Mouse (Mus musculus) intestine, embryonic 15.5 days (tissue): ENCODE measurements around the gene Kcnq5. TPM values are rescaled to one million over a fixed set of nuclear protein-coding genes. Genes with fewer than 3 reads are reported as not detected.

Experiments used
- ATAC-seq: fragments of 200-750 bp; cut with Nextera tagmentation; 2 replicates; pipeline ENCODE4 v1.8.0; 2017; ENCODE audit warnings: moderate TSS enrichment, moderate library complexity
- H3K27ac ChIP-seq: fragments of 300-500 bp; sonication (generic); 2 replicates; pipeline ENCODE4 v1.5.1; 2015; ENCODE audit warnings: mild to moderate bottlenecking, inconsistent platforms
- H3K27me3 ChIP-seq: fragments of 300-500 bp; sonication (generic); replicated peaks from 2 replicates; pipeline ENCODE4 v1.6.1; 2015; ENCODE audit warnings: inconsistent platforms
- H3K36me3 ChIP-seq: fragments of 300-500 bp; sonication (generic); 2 replicates; pipeline ENCODE4 v1.6.1; 2015; ENCODE audit warnings: inconsistent platforms
- H3K4me1 ChIP-seq: fragments of 300-500 bp; sonication (generic); replicated peaks from 2 replicates; pipeline ENCODE4 v1.6.1; 2015; ENCODE audit warnings: inconsistent platforms
- H3K4me2 ChIP-seq: fragments of 300-500 bp; sonication (generic); replicated peaks from 2 replicates; pipeline ENCODE4 v1.6.1; 2015; ENCODE audit warnings: mild to moderate bottlenecking, inconsistent platforms
- H3K4me3 ChIP-seq: fragments of 300-500 bp; sonication (generic); replicated peaks from 2 replicates; pipeline ENCODE4 v1.5.1; 2015; ENCODE audit warnings: inconsistent platforms
- H3K9ac ChIP-seq: fragments of 300-500 bp; sonication (generic); 2 replicates; pipeline ENCODE4 v1.6.1; 2015; ENCODE audit warnings: inconsistent platforms
- H3K9me3 ChIP-seq: fragments of 300-500 bp; sonication (generic); 2 replicates; pipeline ENCODE4 v1.6.1; 2016; ENCODE audit warnings: inconsistent platforms
- WGBS: fragments of 180-500 bp; shearing (Covaris S2); methylation state at CpG from one replicate; pipeline ENCODE4 v1.1.7; 2015; 5-methylcytosine and 5-hydroxymethylcytosine counted together
- polyA plus RNA-seq: library from polyadenylated mRNA; unstranded; fragments of >200 nt; fragmentation: Nextera tagmentation; extraction: Ambion mirVana; gene quantifications from 2 replicates; pipeline ENCODE4 v1.2.1, GENCODE M21; 2015

Kcnq5 gene
- polyA plus RNA-seq, 1 experiment from 2014 or later = 1.8 TPM

- H3K9me3 ChIP-seq = no peaks in the 10 kb centered on the region
- no peak for ATAC-seq
- no peaks in the 10 kb centered on the region for H3K27me3 ChIP-seq
- H3K27ac ChIP-seq = no peak overlapping the region
- H3K36me3 ChIP-seq = no peaks in the 10 kb centered on the region
- no peaks in the 10 kb centered on the region for H3K4me1 ChIP-seq
- H3K4me2 ChIP-seq = no peak overlapping the region
- H3K9ac ChIP-seq = no peak overlapping the region
- WGBS = 49% methylated on average over 2 of the region's 2 CpGs
- no peak overlapping the region for H3K4me3 ChIP-seq
These were observed 249.0 kb downstream of the Kcnq5 start for GRCm38 (mm10) chr1:21712711-21713110.

GRCm38 (mm10) chr1:21690458-21690857 is 271.3 kb downstream of the Kcnq5 start:
- H3K4me1 ChIP-seq = no peaks in the 10 kb centered on the region
- H3K36me3 ChIP-seq = no peaks in the 10 kb centered on the region
- no peak for ATAC-seq
- H3K27ac ChIP-seq = no peak overlapping the region
- no peak overlapping the region for H3K4me3 ChIP-seq
- 64% methylated on average over 2 of the region's 2 CpGs for WGBS
- H3K27me3 ChIP-seq = no peaks in the 10 kb centered on the region
- no peak overlapping the region for H3K9ac ChIP-seq
- no peak overlapping the region for H3K4me2 ChIP-seq
- H3K9me3 ChIP-seq = no peaks in the 10 kb centered on the region

GRCm38 (mm10) chr1:21688918-21689317 is 272.8 kb downstream of the Kcnq5 start:
- no peaks in the 10 kb centered on the region for H3K27me3 ChIP-seq

GRCm38 (mm10) chr1:21684444-21684843 is 277.3 kb downstream of the Kcnq5 start:
- H3K4me2 ChIP-seq = no peak overlapping the region
- no peaks in the 10 kb centered on the region for H3K36me3 ChIP-seq
- no peak overlapping the region for H3K4me3 ChIP-seq
- WGBS = 71% methylated on average over 3 of the region's 3 CpGs
- H3K4me1 ChIP-seq = no peaks in the 10 kb centered on the region
- no peak for ATAC-seq
- H3K9me3 ChIP-seq = no peaks in the 10 kb centered on the region
- H3K9ac ChIP-seq = no peak overlapping the region
- H3K27ac ChIP-seq = no peak overlapping the region
- no peaks in the 10 kb centered on the region for H3K27me3 ChIP-seq

More at GRCm38 (mm10) chr1:21688918-21689317, 272.8 kb downstream of the Kcnq5 start:
- WGBS = 79% methylated on average over 1 of the region's 1 CpGs
- no peak overlapping the region for H3K9ac ChIP-seq
- no peaks in the 10 kb centered on the region for H3K4me1 ChIP-seq
- no peaks in the 10 kb centered on the region for H3K36me3 ChIP-seq
- no peaks in the 10 kb centered on the region for H3K9me3 ChIP-seq
- H3K4me3 ChIP-seq = no peak overlapping the region
- no peak overlapping the region for H3K27ac ChIP-seq
- ATAC-seq = no peak
- no peak overlapping the region for H3K4me2 ChIP-seq

- Histone ChIP-seq H3K4me2 (no peak overlapping the region), H3K4me3 (no peak overlapping the region), H3K27ac (no peak overlapping the region), H3K27me3 (no peaks in the 10 kb centered on the region), H3K9ac (no peak overlapping the region), H3K9me3 (no peaks in the 10 kb centered on the region), H3K4me1 (no peaks in the 10 kb centered on the region), H3K36me3 (no peaks in the 10 kb centered on the region)
- no peak for ATAC-seq
- 65% methylated on average over 3 of the region's 3 CpGs for WGBS
These were observed 284.9 kb downstream of the Kcnq5 start for GRCm38 (mm10) chr1:21676805-21677204.

- H3K27me3 ChIP-seq = no peaks in the 10 kb centered on the region
- WGBS = 81% methylated on average over 3 of the region's 3 CpGs
- no peak overlapping the region for H3K4me2 ChIP-seq
- no peak overlapping the region for H3K9ac ChIP-seq
- ATAC-seq = no peak
- no peaks in the 10 kb centered on the region for H3K36me3 ChIP-seq
- H3K4me1 ChIP-seq = no peaks in the 10 kb centered on the region
- H3K4me3 ChIP-seq = no peak overlapping the region
- H3K9me3 ChIP-seq = no peaks in the 10 kb centered on the region
- no peak overlapping the region for H3K27ac ChIP-seq
These were observed 300.9 kb downstream of the Kcnq5 start for GRCm38 (mm10) chr1:21660840-21661239.

- no peak for ATAC-seq
- Histone ChIP-seq H3K36me3 (no peaks in the 10 kb centered on the region), H3K9ac (no peak overlapping the region), H3K27me3 (no peaks in the 10 kb centered on the region), H3K4me2 (no peak overlapping the region), H3K9me3 (no peaks in the 10 kb centered on the region), H3K27ac (no peak overlapping the region), H3K4me3 (no peak overlapping the region), H3K4me1 (no peaks in the 10 kb centered on the region)
- WGBS = 62% methylated on average over 4 of the region's 4 CpGs
These were observed 310.9 kb downstream of the Kcnq5 start for GRCm38 (mm10) chr1:21650820-21651219.

GRCm38 (mm10) chr1:21635406-21635805 is 326.3 kb downstream of the Kcnq5 start:
- no peak for ATAC-seq
- H3K4me2 ChIP-seq = no peak overlapping the region
- WGBS = 60% methylated on average over 2 of the region's 2 CpGs
- no peaks in the 10 kb centered on the region for H3K9me3 ChIP-seq
- H3K4me1 ChIP-seq = no peaks in the 10 kb centered on the region
- H3K9ac ChIP-seq = no peak overlapping the region
- no peak overlapping the region for H3K27ac ChIP-seq
- H3K4me3 ChIP-seq = no peak overlapping the region
- no peaks in the 10 kb centered on the region for H3K27me3 ChIP-seq
- H3K36me3 ChIP-seq = no peaks in the 10 kb centered on the region

GRCm38 (mm10) chr1:21634013-21634412 is 327.7 kb downstream of the Kcnq5 start:
- H3K27ac ChIP-seq = no peak overlapping the region
- H3K4me2 ChIP-seq = no peak overlapping the region
- H3K9me3 ChIP-seq = no peaks in the 10 kb centered on the region
- no peaks in the 10 kb centered on the region for H3K27me3 ChIP-seq
- no peaks in the 10 kb centered on the region for H3K36me3 ChIP-seq
- H3K9ac ChIP-seq = no peak overlapping the region
- H3K4me1 ChIP-seq = no peaks in the 10 kb centered on the region
- H3K4me3 ChIP-seq = no peak overlapping the region
- no peak for ATAC-seq
- WGBS = 74% methylated on average over 1 of the region's 1 CpGs

GRCm38 (mm10) chr1:21622455-21622854 is 339.3 kb downstream of the Kcnq5 start:
- H3K9ac ChIP-seq = no peak overlapping the region
- no peaks in the 10 kb centered on the region for H3K36me3 ChIP-seq
- no peak overlapping the region for H3K27ac ChIP-seq
- no peaks in the 10 kb centered on the region for H3K27me3 ChIP-seq
- H3K9me3 ChIP-seq = no peaks in the 10 kb centered on the region
- H3K4me3 ChIP-seq = no peak overlapping the region
- ATAC-seq = no peak
- 97% methylated on average over 2 of the region's 2 CpGs for WGBS
- H3K4me1 ChIP-seq = no peaks in the 10 kb centered on the region
- H3K4me2 ChIP-seq = no peak overlapping the region

GRCm38 (mm10) chr1:21622039-21622438 is 339.7 kb downstream of the Kcnq5 start:
- H3K4me2 ChIP-seq = no peak overlapping the region
- H3K4me1 ChIP-seq = no peaks in the 10 kb centered on the region
- H3K9me3 ChIP-seq = no peaks in the 10 kb centered on the region
- no peak overlapping the region for H3K9ac ChIP-seq
- H3K4me3 ChIP-seq = no peak overlapping the region
- H3K36me3 ChIP-seq = no peaks in the 10 kb centered on the region
- no peak for ATAC-seq
- H3K27me3 ChIP-seq = no peaks in the 10 kb centered on the region
- 94% methylated on average over 1 of the region's 1 CpGs for WGBS
- H3K27ac ChIP-seq = no peak overlapping the region

GRCm38 (mm10) chr1:21618712-21619111 is 343.0 kb downstream of the Kcnq5 start:
- H3K9me3 ChIP-seq = no peaks in the 10 kb centered on the region
- H3K4me3 ChIP-seq = no peak overlapping the region
- no peak overlapping the region for H3K9ac ChIP-seq
- 96% methylated on average over 3 of the region's 3 CpGs for WGBS
- no peaks in the 10 kb centered on the region for H3K36me3 ChIP-seq
- no peak overlapping the region for H3K4me2 ChIP-seq
- no peaks in the 10 kb centered on the region for H3K27me3 ChIP-seq
- H3K4me1 ChIP-seq = no peaks in the 10 kb centered on the region
- H3K27ac ChIP-seq = no peak overlapping the region
- no peak for ATAC-seq

- 65% methylated on average over 4 of the region's 4 CpGs for WGBS
- no peak for ATAC-seq
- Histone ChIP-seq H3K4me1 (no peaks in the 10 kb centered on the region), H3K4me3 (no peak overlapping the region), H3K27me3 (no peaks in the 10 kb centered on the region), H3K9ac (no peak overlapping the region), H3K36me3 (no peaks in the 10 kb centered on the region), H3K4me2 (no peak overlapping the region), H3K9me3 (no peaks in the 10 kb centered on the region), H3K27ac (no peak overlapping the region)
These were observed 345.1 kb downstream of the Kcnq5 start for GRCm38 (mm10) chr1:21616666-21617065.
